Mouse (Mus musculus) lung, adult 2 months (tissue): Measurements from ENCODE around the gene Gm20716. TPM values are rescaled to one million over a fixed set of nuclear protein-coding genes. Genes with fewer than 3 reads are reported as not detected.
A peak's percentile ranks its signal among the peaks of the same experiment; 100 is the strongest.

Experiments used
- DNase-seq: peaks from one replicate; pipeline ENCODE4 v3.0.0; 2022
- H3K4me1 ChIP-seq: fragments of 200-500 bp; 2 replicates; pipeline ENCODE4 v1.6.1; 2011; ENCODE audit warnings: low read length; ENCODE audit not compliant: control insufficient read depth, insufficient read depth
- H3K4me3 ChIP-seq: fragments of 200-500 bp; replicated peaks from 2 replicates; pipeline ENCODE3; 2011; ENCODE audit warnings: low read depth, mild to moderate bottlenecking, control low read depth, low read length; ENCODE audit errors: extremely low read depth
- CTCF ChIP-seq: fragments of 200-500 bp; IDR thresholded peaks from 2 replicates; pipeline ENCODE4 v1.5.1; 2011; ENCODE audit warnings: mild to moderate bottlenecking, low read length, control low read depth; ENCODE audit not compliant: insufficient read depth
- POLR2A ChIP-seq: fragments of 200-500 bp; IDR thresholded peaks from 2 replicates; pipeline ENCODE4 v1.6.1; 2011; ENCODE audit warnings: low read depth, mild to moderate bottlenecking, control low read depth, low read length, borderline replicate concordance; ENCODE audit errors: extremely low read depth
- WGBS: fragments of 180-500 bp; shearing (Covaris S2); methylation state at CpG from one replicate; pipeline ENCODE4 v1.1.7; 2018; 5-methylcytosine and 5-hydroxymethylcytosine counted together
- polyA plus RNA-seq: library from polyadenylated mRNA; depleted of rRNA; stranded (reverse); fragments of >200 nt; gene quantifications from 2 replicates; pipeline ENCODE4 v1.2.3, GENCODE M21; 2012

Gm20716 gene
- polyA plus RNA-seq, 1 experiment: 5.4 TPM

- 61% methylated on average over 8 of the region's 8 CpGs for WGBS
Observed at GRCm38 (mm10) chr2:168204476-168204999, 25.6 kb downstream of the Gm20716 start.

GRCm38 (mm10) chr2:168200014-168200691 lies 30.0 kb downstream of the Gm20716 start:
- Histone ChIP-seq H3K4me1 (peaks cover 46% of the 10 kb centered on the region), H3K4me3 (no peak overlapping the region)
- TF ChIP-seq CTCF: no peak
- TF ChIP-seq POLR2A: no peak
- DNase-seq: no peak
- WGBS: 58% methylated on average over 4 of the region's 5 CpGs

More at GRCm38 (mm10) chr2:168204476-168204999, 25.6 kb downstream of the Gm20716 start:
- H3K4me3 ChIP-seq: no peak overlapping the region
- peaks cover 32% of the 10 kb centered on the region for H3K4me1 ChIP-seq
- no peak for TF ChIP-seq CTCF
- TF ChIP-seq POLR2A: no peak
- no peak for DNase-seq

- H3K4me1 ChIP-seq: peaks cover 41% of the 10 kb centered on the region
- no peak for TF ChIP-seq POLR2A
- TF ChIP-seq CTCF: no peak
- WGBS: 63% methylated on average over 4 of the region's 4 CpGs
- no peak overlapping the region for H3K4me3 ChIP-seq
- no peak for DNase-seq
Observed at GRCm38 (mm10) chr2:168199476-168199875, 30.7 kb downstream of the Gm20716 start.

- Histone ChIP-seq H3K4me1 (peaks cover 43% of the 10 kb centered on the region), H3K4me3 (no peak overlapping the region)
- TF ChIP-seq POLR2A (no peak), CTCF (no peak)
- DNase-seq: no peak
- 50% methylated on average over 1 of the region's 1 CpGs for WGBS
Observed at GRCm38 (mm10) chr2:168198421-168198820, 31.7 kb downstream of the Gm20716 start.

GRCm38 (mm10) chr2:168195721-168196120 lies 34.4 kb downstream of the Gm20716 start:
- no peak overlapping the region for H3K4me3 ChIP-seq
- no peak for TF ChIP-seq CTCF
- no peak for TF ChIP-seq POLR2A
- 38% methylated on average over 2 of the region's 2 CpGs for WGBS

GRCm38 (mm10) chr2:168193685-168194084 lies 36.5 kb downstream of the Gm20716 start:
- DNase-seq: no peak
- WGBS: 41% methylated on average over 2 of the region's 2 CpGs
- TF ChIP-seq POLR2A (no peak), CTCF (no peak)
- H3K4me1 ChIP-seq: peaks cover 50% of the 10 kb centered on the region
- no peak overlapping the region for H3K4me3 ChIP-seq

More at GRCm38 (mm10) chr2:168195721-168196120, 34.4 kb downstream of the Gm20716 start:
- H3K4me1 ChIP-seq: peaks cover 49% of the 10 kb centered on the region
- no peak for DNase-seq

GRCm38 (mm10) chr2:168191856-168192255 lies 38.3 kb downstream of the Gm20716 start:
- WGBS: 57% methylated on average over 2 of the region's 2 CpGs
- Histone ChIP-seq H3K4me3 (no peak overlapping the region), H3K4me1 (peaks cover 48% of the 10 kb centered on the region)
- no peak for DNase-seq
- TF ChIP-seq CTCF: no peak
- no peak for TF ChIP-seq POLR2A

- no peak for DNase-seq
- TF ChIP-seq CTCF (no peak), POLR2A (no peak)
- Histone ChIP-seq H3K4me1 (no peaks in the 10 kb centered on the region), H3K4me3 (no peak overlapping the region)
- WGBS: 57% methylated on average over 7 of the region's 7 CpGs
Observed at GRCm38 (mm10) chr2:168175946-168176345, 54.2 kb downstream of the Gm20716 start.

- 0 out of 2 replicates have a peak, but pooled peaks cover 3% of the 10 kb centered on the region for H3K4me1 ChIP-seq
- DNase-seq: peak; percentile 71
- H3K4me3 ChIP-seq: peak overlapping the region; percentile 43
- 17% methylated on average over 13 of the region's 13 CpGs for WGBS
- TF ChIP-seq POLR2A (peak; percentile 42; the same call in 1 of the 2 replicates), CTCF (no peak)
Observed at GRCm38 (mm10) chr2:168170167-168170685, 59.9 kb downstream of the Gm20716 start.

- WGBS: 12% methylated on average over 9 of the region's 9 CpGs
- Histone ChIP-seq H3K4me3 (peak overlapping the region; percentile 35), H3K4me1 (0 out of 2 replicates have a peak, but pooled peaks cover 3% of the 10 kb centered on the region)
- no peak for TF ChIP-seq CTCF
- no peak for TF ChIP-seq POLR2A
- no peak for DNase-seq
Observed at GRCm38 (mm10) chr2:168169800-168170113, 60.4 kb downstream of the Gm20716 start.
